Mouse (Mus musculus) E14TG2a.4 (cell line): ENCODE results near the gene Osm.

Experiments
- CTCF ChIP-seq: conservative IDR thresholded peaks from 2 replicates; pipeline ENCODE4 v1.5.1; 2014; ENCODE audit warnings: low read length
- POU5F1 ChIP-seq: IDR thresholded peaks from 2 replicates; pipeline ENCODE4 v1.6.1; 2014; ENCODE audit warnings: low read length, borderline replicate concordance

DNA sequence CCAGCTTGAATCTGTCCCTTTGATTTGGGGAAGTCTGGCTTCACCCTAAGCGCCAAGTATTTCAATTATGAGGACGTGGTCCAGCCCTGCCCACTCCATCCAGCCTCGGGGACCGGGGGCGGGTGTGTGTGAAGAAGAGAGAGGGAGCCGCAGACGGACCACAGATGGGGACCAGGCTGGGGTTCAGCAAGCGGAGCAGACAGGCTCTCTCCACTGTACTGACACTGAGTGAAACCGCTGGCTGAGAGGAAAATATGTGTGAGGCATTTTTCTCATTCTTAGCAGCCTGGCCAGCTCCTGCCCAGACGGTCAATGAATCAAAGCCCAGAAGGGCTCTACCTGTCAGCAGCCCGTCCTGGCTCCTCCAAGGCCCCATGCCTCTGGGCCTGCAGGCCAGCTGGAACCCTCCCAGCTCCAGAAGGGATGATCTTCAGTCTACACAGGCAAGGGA is 40.2 kb downstream of the Osm start:
- TF ChIP-seq CTCF (no peak), POU5F1 (no peak)
